Mouse (Mus musculus) spleen, adult 2 months (tissue): ENCODE results near the gene Chka. TPM values are rescaled to one million over a fixed set of nuclear protein-coding genes. Genes with fewer than 3 reads are reported as not detected.

Experiments used
- DNase-seq, 2 experiments: peaks; one replicate each; pipeline versions ENCODE4 v3.0.0 to v3.0.0-alpha.2; 2012 to 2021; ENCODE audit warnings: low spot score in 2 of 2, low read depth in 1 of 2
- H3K27ac ChIP-seq: fragments of 200-500 bp; 2 replicates; pipeline ENCODE4 v1.5.1; 2012; ENCODE audit warnings: low read length, inconsistent platforms; ENCODE audit not compliant: insufficient read depth
- H3K27me3 ChIP-seq: fragments of 200-500 bp; 2 replicates; pipeline ENCODE4 v1.6.1; 2012; ENCODE audit warnings: mild to moderate bottlenecking, moderate library complexity, low read length, inconsistent platforms; ENCODE audit not compliant: control insufficient read depth, insufficient read depth
- H3K36me3 ChIP-seq: fragments of 200-500 bp; 2 replicates; pipeline ENCODE4 v1.6.1; 2012; ENCODE audit warnings: mild to moderate bottlenecking, low read length, inconsistent platforms; ENCODE audit not compliant: control insufficient read depth, insufficient read depth
- H3K4me1 ChIP-seq: fragments of 200-500 bp; 2 replicates; pipeline ENCODE4 v1.6.1; 2011; ENCODE audit warnings: inconsistent platforms; ENCODE audit not compliant: control insufficient read depth, insufficient read depth, insufficient read length
- H3K4me3 ChIP-seq: fragments of 200-500 bp; 2 replicates; pipeline ENCODE4 v1.5.1; 2011; ENCODE audit warnings: mild to moderate bottlenecking, inconsistent platforms; ENCODE audit not compliant: insufficient read depth, insufficient read length; ENCODE audit errors: extremely low read depth
- CTCF ChIP-seq: fragments of 200-500 bp; IDR thresholded peaks from 2 replicates; pipeline ENCODE4 v1.5.1; 2011; ENCODE audit warnings: mild to moderate bottlenecking, inconsistent platforms; ENCODE audit not compliant: insufficient read depth, insufficient read length, insufficient replicate concordance; ENCODE audit errors: extremely low read depth
- POLR2A ChIP-seq: fragments of 200-500 bp; IDR thresholded peaks from 2 replicates; pipeline ENCODE4 v1.6.1; 2011; ENCODE audit warnings: low read depth, low read length, inconsistent platforms
- WGBS: fragments of 180-500 bp; shearing (Covaris S2); methylation state at CpG from one replicate; pipeline ENCODE4 v1.1.7; 2018; 5-methylcytosine and 5-hydroxymethylcytosine counted together
- polyA plus RNA-seq: library from polyadenylated mRNA; depleted of rRNA; stranded (reverse); fragments of >200 nt; gene quantifications from 2 replicates; pipeline ENCODE4 v1.2.3, GENCODE M21; 2012

Chka gene
- polyA plus RNA-seq, 1 experiment: 21.2 TPM

- peak overlapping the region; percentile 82 for H3K4me3 ChIP-seq
- 12% methylated on average over 6 of the region's 6 CpGs for WGBS
- TF ChIP-seq CTCF: no peak
- TF ChIP-seq POLR2A: no peak
- H3K27ac ChIP-seq: peak overlapping the region; percentile 85
- peaks cover 43% of the 10 kb centered on the region for H3K36me3 ChIP-seq
- no peaks in the 10 kb centered on the region for H3K27me3 ChIP-seq
- peaks cover 21% of the 10 kb centered on the region for H3K4me1 ChIP-seq
- DNase-seq: no peak
These were observed 53.8 kb downstream of the Chka start for GRCm38 (mm10) chr19:3905261-3905969.

- peak overlapping the region; percentile 72 for H3K27ac ChIP-seq
- DNase-seq: no peak
- 5% methylated on average over 10 of the region's 10 CpGs for WGBS
- no peaks in the 10 kb centered on the region for H3K27me3 ChIP-seq
- peaks cover 44% of the 10 kb centered on the region for H3K36me3 ChIP-seq
- peaks cover 21% of the 10 kb centered on the region for H3K4me1 ChIP-seq
- TF ChIP-seq CTCF (no peak), POLR2A (no peak)
- H3K4me3 ChIP-seq: peak overlapping the region; percentile 82
These were observed 54.8 kb downstream of the Chka start for GRCm38 (mm10) chr19:3906326-3906725.

GRCm38 (mm10) chr19:3906795-3907786 is 55.5 kb downstream of the Chka start, which contains the start of gene Tcirg1:
Gene Tcirg1 (minus strand): TSS chr19:3907133.
- WGBS: 4% methylated on average over 36 of the region's 36 CpGs
- peaks cover 39% of the 10 kb centered on the region for H3K36me3 ChIP-seq
- no peak for TF ChIP-seq CTCF
- TF ChIP-seq POLR2A: no peak; the same call in 1 of the 2 replicates
- H3K27me3 ChIP-seq: no peaks in the 10 kb centered on the region
- peak within 1 kb of the TSS; percentile 72 for H3K27ac ChIP-seq
- peak within 1 kb of the TSS; percentile 82 for H3K4me3 ChIP-seq
- DNase-seq: peak in 1 of 2 experiments; percentile 73
- H3K4me1 ChIP-seq: peaks cover 22% of the 10 kb centered on the region

DNA sequence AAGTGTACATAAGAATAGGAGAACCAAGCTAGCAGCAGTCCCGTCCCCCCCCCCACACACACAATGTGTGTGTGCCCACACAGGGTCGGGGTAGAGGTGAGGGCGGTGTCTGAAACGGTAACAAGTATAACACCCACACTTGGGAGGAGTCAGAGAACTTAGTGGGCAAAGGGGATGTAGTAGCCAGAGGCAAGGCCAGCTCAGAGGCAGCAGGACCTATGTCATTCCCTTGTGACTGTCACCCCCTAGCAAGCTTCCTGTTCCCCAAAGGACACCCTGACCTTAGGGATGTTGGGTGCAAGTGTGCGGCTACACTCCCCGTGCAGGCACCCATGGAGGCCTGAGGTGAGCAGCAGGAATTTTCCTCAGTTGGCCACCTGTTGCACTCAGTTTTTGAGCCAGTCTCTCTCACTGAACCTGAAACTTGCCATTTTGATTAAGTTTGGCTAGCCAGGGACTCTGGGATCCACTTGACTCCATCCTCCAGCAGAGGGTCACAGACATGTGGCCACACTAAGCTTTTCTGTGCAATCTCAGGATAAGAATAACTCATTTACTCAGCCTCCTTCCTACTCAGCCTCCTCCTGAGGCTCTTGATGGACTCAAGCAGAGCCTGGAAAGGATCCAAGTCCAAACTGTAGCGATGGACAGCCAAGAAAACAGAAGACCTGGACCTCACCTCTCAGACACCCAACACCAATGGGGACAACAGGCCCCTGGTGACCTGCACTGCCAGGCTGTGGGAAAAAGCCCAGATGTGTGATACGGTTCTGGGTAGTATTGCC is 56.5 kb downstream of the Chka start:
- TF ChIP-seq CTCF (no peak), POLR2A (no peak)
- H3K4me3 ChIP-seq: no peak overlapping the region
- WGBS: 72% methylated on average over 8 of the region's 8 CpGs
- peaks cover 30% of the 10 kb centered on the region for H3K36me3 ChIP-seq
- no peak overlapping the region for H3K27ac ChIP-seq
- no peak for DNase-seq
- H3K27me3 ChIP-seq: no peaks in the 10 kb centered on the region
- peaks cover 18% of the 10 kb centered on the region for H3K4me1 ChIP-seq

DNA sequence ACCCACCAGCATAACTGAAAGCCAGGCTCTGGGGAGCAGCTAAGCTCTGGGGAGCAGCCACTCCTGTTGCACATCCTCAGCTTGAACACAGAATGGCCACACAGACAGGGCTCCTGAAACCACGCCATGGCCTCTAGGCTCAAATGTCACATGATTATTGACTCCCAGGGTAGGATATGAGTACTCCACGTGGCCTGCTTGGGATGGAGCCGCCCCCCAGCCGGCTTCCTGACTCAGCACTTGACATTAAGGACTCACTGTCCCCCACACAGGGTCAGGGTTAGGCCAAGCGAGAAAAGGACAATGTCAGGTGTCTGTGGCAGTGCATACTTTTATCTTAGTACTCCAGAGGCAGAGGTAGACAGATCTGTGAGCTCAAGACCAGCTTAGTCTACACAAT is 58.6 kb downstream of the Chka start:
- H3K4me1 ChIP-seq: peaks cover 16% of the 10 kb centered on the region; the same call in 1 of the 2 replicates

GRCm38 (mm10) chr19:3912337-3913204 is 61.0 kb downstream of the Chka start, which contains the start of gene Ndufs8:
Gene Ndufs8 (minus strand): TSS chr19:3912774.
- Histone ChIP-seq H3K27me3 (no peaks in the 10 kb centered on the region), H3K4me3 (peak within 1 kb of the TSS; percentile 73), H3K27ac (peak within 1 kb of the TSS; percentile 93), H3K36me3 (peaks cover 18% of the 10 kb centered on the region), H3K4me1 (peaks cover 8% of the 10 kb centered on the region; the same call in 1 of the 2 replicates)
- TF ChIP-seq CTCF (peak; percentile 26; the same call in 1 of the 2 replicates), POLR2A (peak; percentile 85)
- WGBS: under 1% methylated on average over 43 of the region's 43 CpGs
- DNase-seq: peak; percentile 90 to 98

More for the DNA sequence above, 58.6 kb downstream of the Chka start:
- Histone ChIP-seq H3K36me3 (peaks cover 18% of the 10 kb centered on the region), H3K27ac (no peak overlapping the region), H3K27me3 (no peaks in the 10 kb centered on the region), H3K4me3 (no peak overlapping the region)
- TF ChIP-seq CTCF: no peak
- TF ChIP-seq POLR2A: no peak
- DNase-seq: no peak
- 86% methylated on average over 5 of the region's 5 CpGs for WGBS
